Mouse (Mus musculus) heart, embryonic 16.5 days (tissue): ENCODE measurements around the gene Got1. TPM values are rescaled to one million over a fixed set of nuclear protein-coding genes. Genes with fewer than 3 reads are reported as not detected.

ENCODE experiments used
- ATAC-seq: fragments of 200-750 bp; cut with Nextera tagmentation; replicated peaks from 2 replicates; pipeline ENCODE4 v1.8.0; 2017; ENCODE audit warnings: moderate number of reproducible peaks; ENCODE audit not compliant: insufficient read depth, low FRiP score; ENCODE audit errors: extremely low read depth
- H3K27ac ChIP-seq: fragments of 300-500 bp; sonication (generic); 2 replicates; pipeline ENCODE4 v1.5.1; 2014; ENCODE audit warnings: mild to moderate bottlenecking, low read length, control low read depth, moderate library complexity
- H3K27me3 ChIP-seq: fragments of 300-500 bp; sonication (generic); 2 replicates; pipeline ENCODE4 v1.6.1; 2014; ENCODE audit warnings: low read length, mixed read lengths; ENCODE audit not compliant: control insufficient read depth, insufficient read depth
- H3K36me3 ChIP-seq: fragments of 300-500 bp; sonication (generic); 2 replicates; pipeline ENCODE4 v1.6.1; 2014; ENCODE audit not compliant: control insufficient read depth, insufficient read depth
- H3K4me1 ChIP-seq: fragments of 300-500 bp; sonication (generic); 2 replicates; pipeline ENCODE4 v1.6.1; 2014; ENCODE audit warnings: low read length, mixed read lengths; ENCODE audit not compliant: control insufficient read depth, insufficient read depth
- H3K4me2 ChIP-seq: fragments of 300-500 bp; sonication (generic); 2 replicates; pipeline ENCODE4 v1.6.1; 2014; ENCODE audit warnings: low read depth, mild to moderate bottlenecking, control low read depth, low read length
- H3K4me3 ChIP-seq: fragments of 300-500 bp; sonication (generic); 2 replicates; pipeline ENCODE4 v1.5.1; 2014; ENCODE audit warnings: mild to moderate bottlenecking, control low read depth, low read length
- H3K9ac ChIP-seq: fragments of 300-500 bp; sonication (generic); 2 replicates; pipeline ENCODE4 v1.6.1; 2014; ENCODE audit warnings: low read length, control low read depth
- H3K9me3 ChIP-seq: fragments of 300-500 bp; sonication (generic); replicated peaks from 2 replicates; pipeline ENCODE4 v1.6.1; 2016; ENCODE audit warnings: low read length; ENCODE audit not compliant: control insufficient read depth
- WGBS: fragments of 180-500 bp; shearing (Covaris S2); extraction: QIAGEN DNeasy Blood & Tissue Kit; methylation state at CpG from one replicate; pipeline ENCODE4 v1.1.7; 2014; 5-methylcytosine and 5-hydroxymethylcytosine counted together
- polyA plus RNA-seq: library from polyadenylated mRNA; unstranded; fragments of >200 nt; fragmentation: Nextera tagmentation; extraction: Ambion mirVana; gene quantifications from 2 replicates; pipeline ENCODE4 v1.2.1, GENCODE M21; 2015

Gene Got1
- polyA plus RNA-seq, 1 experiment from 2014 or later: 274 TPM

GRCm38 (mm10) chr19:43550706-43551492, 26.5 kb upstream of the Got1 start:
- Histone ChIP-seq H3K4me1 (no peaks in the 10 kb centered on the region), H3K36me3 (no peaks in the 10 kb centered on the region), H3K9ac (no peak overlapping the region), H3K27ac (no peak overlapping the region), H3K4me3 (no peak overlapping the region), H3K4me2 (no peak overlapping the region), H3K9me3 (no peaks in the 10 kb centered on the region), H3K27me3 (peaks cover 16% of the 10 kb centered on the region)
- no peak for ATAC-seq
- WGBS: 75% methylated on average over 18 of the region's 18 CpGs

- 84% methylated on average over 5 of the region's 5 CpGs for WGBS
- H3K36me3 ChIP-seq: no peaks in the 10 kb centered on the region
- H3K27me3 ChIP-seq: peaks cover 20% of the 10 kb centered on the region
- ATAC-seq: no peak
- no peak overlapping the region for H3K4me2 ChIP-seq
- no peaks in the 10 kb centered on the region for H3K4me1 ChIP-seq
- no peak overlapping the region for H3K9ac ChIP-seq
- H3K27ac ChIP-seq: no peak overlapping the region
- no peak overlapping the region for H3K4me3 ChIP-seq
- no peaks in the 10 kb centered on the region for H3K9me3 ChIP-seq
These were observed 23.7 kb upstream of the Got1 start for GRCm38 (mm10) chr19:43548060-43548459.

GRCm38 (mm10) chr19:43546337-43547117, 22.1 kb upstream of the Got1 start:
- Histone ChIP-seq H3K4me2 (no peak overlapping the region), H3K27ac (no peak overlapping the region), H3K9ac (no peak overlapping the region), H3K27me3 (peaks cover 20% of the 10 kb centered on the region), H3K4me3 (no peak overlapping the region), H3K9me3 (no peaks in the 10 kb centered on the region), H3K36me3 (no peaks in the 10 kb centered on the region), H3K4me1 (no peaks in the 10 kb centered on the region)
- ATAC-seq: no peak
- WGBS: 12% methylated on average over 19 of the region's 19 CpGs

GRCm38 (mm10) chr19:43535372-43535771, 11.0 kb upstream of the Got1 start:
- 91% methylated on average over 3 of the region's 3 CpGs for WGBS
- no peak overlapping the region for H3K27ac ChIP-seq
- no peak overlapping the region for H3K9ac ChIP-seq
- ATAC-seq: no peak
- H3K4me3 ChIP-seq: no peak overlapping the region
- no peaks in the 10 kb centered on the region for H3K9me3 ChIP-seq
- H3K27me3 ChIP-seq: no peaks in the 10 kb centered on the region
- H3K36me3 ChIP-seq: no peaks in the 10 kb centered on the region
- no peaks in the 10 kb centered on the region for H3K4me1 ChIP-seq
- no peak overlapping the region for H3K4me2 ChIP-seq

GRCm38 (mm10) chr19:43530921-43531320, 6.5 kb upstream of the Got1 start:
- H3K9ac ChIP-seq: no peak overlapping the region
- H3K27ac ChIP-seq: no peak overlapping the region
- H3K4me1 ChIP-seq: peaks cover 6% of the 10 kb centered on the region; the same call in 1 of the 2 replicates
- no peaks in the 10 kb centered on the region for H3K27me3 ChIP-seq
- no peaks in the 10 kb centered on the region for H3K36me3 ChIP-seq
- 36% methylated on average over 12 of the region's 12 CpGs for WGBS
- ATAC-seq: no peak
- no peak overlapping the region for H3K4me3 ChIP-seq
- no peaks in the 10 kb centered on the region for H3K9me3 ChIP-seq
- no peak overlapping the region for H3K4me2 ChIP-seq

GRCm38 (mm10) chr19:43530197-43530770, 5.9 kb upstream of the Got1 start:
- Histone ChIP-seq H3K4me1 (peaks cover 8% of the 10 kb centered on the region; the same call in 1 of the 2 replicates), H3K27me3 (no peaks in the 10 kb centered on the region), H3K4me2 (peak overlapping the region; percentile 46), H3K4me3 (peak overlapping the region; percentile 11; the same call in 1 of the 2 replicates), H3K36me3 (no peaks in the 10 kb centered on the region), H3K27ac (no peak overlapping the region), H3K9me3 (no peaks in the 10 kb centered on the region), H3K9ac (no peak overlapping the region)
- peak; percentile 72 for ATAC-seq
- 4% methylated on average over 13 of the region's 13 CpGs for WGBS

GRCm38 (mm10) chr19:43528056-43528587, 3.7 kb upstream of the Got1 start:
- no peak overlapping the region for H3K4me3 ChIP-seq
- H3K9ac ChIP-seq: no peak overlapping the region
- peaks cover 17% of the 10 kb centered on the region for H3K4me1 ChIP-seq
- H3K36me3 ChIP-seq: no peaks in the 10 kb centered on the region
- 65% methylated on average over 8 of the region's 8 CpGs for WGBS
- no peaks in the 10 kb centered on the region for H3K27me3 ChIP-seq
- no peak for ATAC-seq
- no peak overlapping the region for H3K4me2 ChIP-seq
- no peaks in the 10 kb centered on the region for H3K9me3 ChIP-seq
- H3K27ac ChIP-seq: peak overlapping the region; percentile 28; the same call in 1 of the 2 replicates

GRCm38 (mm10) chr19:43527131-43527530, 2.7 kb upstream of the Got1 start:
- Histone ChIP-seq H3K9me3 (no peaks in the 10 kb centered on the region), H3K4me2 (peak overlapping the region; percentile 17; the same call in 1 of the 2 replicates), H3K36me3 (no peaks in the 10 kb centered on the region), H3K4me3 (no peak overlapping the region), H3K27ac (no peak overlapping the region), H3K9ac (no peak overlapping the region), H3K27me3 (no peaks in the 10 kb centered on the region), H3K4me1 (peaks cover 21% of the 10 kb centered on the region)
- ATAC-seq: no peak
- WGBS: 14% methylated on average over 11 of the region's 11 CpGs
